Comparison of ENCODE assay signal across 8 mouse cellular contexts in the genomic region with DNA sequence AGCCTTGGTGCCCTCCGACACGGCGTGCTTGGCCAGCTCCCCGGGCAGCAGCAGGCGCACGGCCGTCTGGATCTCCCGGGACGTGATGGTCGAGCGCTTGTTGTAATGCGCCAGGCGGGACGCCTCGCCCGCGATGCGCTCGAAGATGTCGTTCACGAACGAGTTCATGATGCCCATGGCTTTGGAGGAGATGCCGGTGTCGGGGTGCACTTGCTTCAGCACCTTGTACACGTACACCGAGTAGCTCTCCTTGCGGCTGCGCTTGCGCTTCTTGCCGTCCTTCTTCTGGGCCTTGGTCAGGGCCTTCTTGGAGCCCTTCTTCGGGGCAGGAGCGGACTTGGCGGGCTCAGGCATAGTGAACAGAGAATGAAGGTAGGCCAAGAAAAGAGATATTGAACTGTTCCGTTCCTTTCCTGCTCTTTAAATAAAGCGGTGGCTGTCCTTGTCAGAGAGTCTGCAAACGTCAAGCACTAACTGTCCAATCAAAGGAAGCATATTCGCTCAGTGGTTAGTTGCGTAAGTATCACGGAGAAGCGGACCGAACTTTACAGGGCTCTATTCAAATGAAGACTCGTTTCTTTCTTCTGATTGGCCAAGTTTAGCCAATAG. TPM values are rescaled to one million over a fixed set of nuclear protein-coding genes. Genes with fewer than 3 reads are reported as not detected.
DNase-seq lines count a peak whose midpoint lies in the region; ATAC-seq and TF ChIP-seq lines count a peak whose summit lies in the region.
"Not testable (repeated sequence)": the region's sequence is repeated elsewhere in the genome, so short reads cannot be mapped to it uniquely, and the experiment has no call there.

A gene (minus strand): TSS at position 394 of the 609 bp plus-strand sequence.

- not testable (repeated sequence) for H3K36me3 ChIP-seq in ES-E14 (ENCODE audit: control insufficient read depth, insufficient read depth, low read length, poor library complexity, severe bottlenecking); forebrain, embryonic 13.5 days (ENCODE audit: poor library complexity, severe bottlenecking); liver, postnatal 0 days (replicated peaks; ENCODE audit: insufficient read depth, low read length); neural tube, embryonic 11.5 days (ENCODE audit: control insufficient read depth, insufficient read depth, low read length); testis, adult 2 months (ENCODE audit: control insufficient read depth, insufficient read depth, low read length)

- in situ Hi-C loops in ES-E14 (cut with MboI; ENCODE audit: low sequenced_read_pairs in 2 of 2, unreplicated experiment in 2 of 2), result loop anchor here in 1 of 2 experiments (25.0 kb wide), 1 partner anchor 1506 kb away; a partner anchor contains a TSS

- peak; percentile 93 for ATAC-seq in forebrain, embryonic 13.5 days
- peak; percentile 88 for ATAC-seq in liver, postnatal 0 days
- ATAC-seq in neural tube, embryonic 11.5 days (ENCODE audit: insufficient read depth, low FRiP score, low TSS enrichment), result peak; percentile 88

- peak within 1 kb of the TSS; percentile 70 to 71 for H3K4me3 ChIP-seq in ES-E14 (ENCODE audit: insufficient read depth in 1 of 2, low read depth in 1 of 2, low read length in 2 of 2, poor library complexity in 1 of 2, severe bottlenecking in 1 of 2)
- H3K4me3 ChIP-seq in forebrain, embryonic 13.5 days, result peak within 1 kb of the TSS; percentile 47
- H3K4me3 ChIP-seq in liver, postnatal 0 days (ENCODE audit: low read depth, low read length), result peak within 1 kb of the TSS; percentile 50
- peak within 1 kb of the TSS; percentile 42 for H3K4me3 ChIP-seq in neural tube, embryonic 11.5 days (ENCODE audit: low read depth, low read length)
- peak within 1 kb of the TSS; percentile 56 for H3K4me3 ChIP-seq in testis, adult 2 months (ENCODE audit: control insufficient read depth, low read depth, low read length)

- not testable (repeated sequence) for H3K4me1 ChIP-seq in ES-E14 (ENCODE audit: control insufficient read depth in 2 of 2, insufficient read depth in 2 of 2, low read length in 2 of 2, poor library complexity in 1 of 2); liver, postnatal 0 days (ENCODE audit: insufficient read depth); neural tube, embryonic 11.5 days (ENCODE audit: control insufficient read depth, insufficient read depth, low read length); testis, adult 2 months (ENCODE audit: control insufficient read depth, insufficient read depth, low read length)
- H3K4me1 ChIP-seq in forebrain, embryonic 13.5 days, result peaks cover 14% of the 10 kb centered on the region

- DNase-seq in ES-E14 (ENCODE audit: low read depth, low spot score), result not testable (repeated sequence)
- DNase-seq in cerebellum, adult 11-12 months, result peak; percentile 51
- peak; percentile 40 to 58 for DNase-seq in heart, postnatal 14 days
- peak; percentile 53 to 69 for DNase-seq in kidney, postnatal 4 days
- peak; percentile 76 for DNase-seq in liver, postnatal 0 days
- DNase-seq in neural tube, embryonic 11.5 days (ENCODE audit: low spot score), result peak; percentile 74

- intact Hi-C loops in heart, postnatal 14 days (cut with DNase I), result loop anchor here (5.0 kb wide), 1 partner anchor 154 kb away; a partner anchor contains a TSS

- TF ChIP-seq POLR2A in testis, adult 2 months (IDR thresholded peaks at IDR 0.05; ENCODE audit: control insufficient read depth, low read depth, low read length), result not testable (repeated sequence)

- H3K4me2 ChIP-seq in forebrain, embryonic 13.5 days, result peak within 1 kb of the TSS; percentile 70
- peak within 1 kb of the TSS; percentile 77 for H3K4me2 ChIP-seq in liver, postnatal 0 days (ENCODE audit: low read depth, low read length)
- H3K4me2 ChIP-seq in neural tube, embryonic 11.5 days (ENCODE audit: low read depth), result peak within 1 kb of the TSS; percentile 72

- H3K27me3 ChIP-seq in forebrain, embryonic 13.5 days; liver, postnatal 0 days (ENCODE audit: insufficient read depth, low read length); neural tube, embryonic 11.5 days (ENCODE audit: control insufficient read depth, insufficient read depth, low read length); testis, adult 2 months (ENCODE audit: control insufficient read depth, insufficient read depth, low read length): not testable (repeated sequence)

- WGBS in forebrain, embryonic 13.5 days, result under 1% methylated on average over 42 of the region's 42 CpGs
- 2% methylated on average over 28 of the region's 42 CpGs for WGBS in liver, postnatal 0 days (ENCODE audit: insufficient replicate concordance)
- under 1% methylated on average over 21 of the region's 42 CpGs for WGBS in neural tube, embryonic 11.5 days

- TF ChIP-seq EP300 in liver, postnatal 0 days (IDR thresholded peaks at IDR 0.05; ENCODE audit: low read depth), result peak; percentile 21

- TF ChIP-seq CTCF in liver, postnatal 0 days (IDR thresholded peaks at IDR 0.05; ENCODE audit: low read depth); testis, adult 2 months (IDR thresholded peaks at IDR 0.05; ENCODE audit: control insufficient read depth, insufficient read depth, insufficient replicate concordance, low read depth, low read length): not testable (repeated sequence)

- H3K9ac ChIP-seq in ES-E14 (ENCODE audit: insufficient read depth, low read depth, low read length, poor library complexity, severe bottlenecking), result peak within 1 kb of the TSS; percentile 65
- peak within 1 kb of the TSS; percentile 71 for H3K9ac ChIP-seq in forebrain, embryonic 13.5 days
- H3K9ac ChIP-seq in liver, postnatal 0 days (replicated peaks), result peak within 1 kb of the TSS; percentile 81
- peak within 1 kb of the TSS; percentile 65 for H3K9ac ChIP-seq in neural tube, embryonic 11.5 days (ENCODE audit: low read length)

- H3K9me3 ChIP-seq in ES-E14 (ENCODE audit: control insufficient read depth, insufficient read depth, low read depth, low read length); forebrain, embryonic 13.5 days (replicated peaks); liver, postnatal 0 days (ENCODE audit: low read length); neural tube, embryonic 11.5 days (ENCODE audit: control insufficient read depth, low read length): not testable (repeated sequence)

- H3K27ac ChIP-seq in ES-E14 (ENCODE audit: insufficient read depth, low read depth, low read length, poor library complexity, severe bottlenecking), result peak within 1 kb of the TSS; percentile 76; the same call in 1 of the 2 replicates
- H3K27ac ChIP-seq in forebrain, embryonic 13.5 days, result peak within 1 kb of the TSS; percentile 95
- H3K27ac ChIP-seq in liver, postnatal 0 days (ENCODE audit: low read depth), result peak within 1 kb of the TSS; percentile 93
- peak within 1 kb of the TSS; percentile 87 for H3K27ac ChIP-seq in neural tube, embryonic 11.5 days (ENCODE audit: low read depth, low read length)
- not testable (repeated sequence) for H3K27ac ChIP-seq in testis, adult 2 months (ENCODE audit: control insufficient read depth, insufficient read depth, low read depth, low read length)

RNA-seq across cellular contexts. Expression of the gene that starts here (rescaled TPM):
- 98.5 and 146 TPM in 2 replicates for total RNA-seq in ES-E14 (2012; rRNA removed)
- 0.76 and 0.97 TPM in 2 replicates for polyA plus RNA-seq in forebrain, embryonic 13.5 days (2015; fragmentation: Nextera tagmentation; extraction: Ambion mirVana)
- total RNA-seq in heart, postnatal 14 days (2021), result 1 to 10 TPM; 3.7 to 7.4 TPM
- polyA plus RNA-seq in liver, postnatal 0 days (2015; fragmentation: Nextera tagmentation; extraction: Ambion mirVana), result 0.58 and 0.64 TPM in 2 replicates
- 0.82 and 1.3 TPM in 2 replicates for polyA plus RNA-seq in neural tube, embryonic 11.5 days (2014; fragmentation: Nextera tagmentation; extraction: Ambion mirVana)
- 0.07 and 0.13 TPM in 2 replicates for polyA plus RNA-seq in testis, adult 2 months (2012; rRNA removed)

Comparison
In these comparisons a context has a peak if more than half of its experiments do, and no peak if none do; other contexts are left out.
1. RNA of the gene that starts here (total RNA-seq): 98.5 to 146 TPM in ES-E14; 3.7 to 7.4 TPM in heart, postnatal 14 days; every median in the first group is over 10 times any median in the second.
2. Peak in ATAC-seq, H3K4me3 ChIP-seq, H3K27ac ChIP-seq, H3K9ac ChIP-seq and H3K4me2 ChIP-seq in forebrain, embryonic 13.5 days; RNA of the gene not detected or under 1 TPM.
3. Peak in DNase-seq, ATAC-seq, H3K4me3 ChIP-seq, H3K27ac ChIP-seq, H3K9ac ChIP-seq and H3K4me2 ChIP-seq in liver, postnatal 0 days; RNA of the gene not detected or under 1 TPM.
4. Peak in every context shown above with its lines, with median percentiles within 50 percentile points of each other: H3K4me3 ChIP-seq, H3K9ac ChIP-seq, ATAC-seq and H3K4me2 ChIP-seq.